Mouse (Mus musculus): ENCODE measurements around the gene Slamf1.

Gene Slamf1

GRCm38 (mm10) chr1:171849454-171849853, 82.5 kb downstream of the Slamf1 start:
- TF ChIP-seq POU5F1 (IDR thresholded peaks at IDR 0.05; ENCODE audit: borderline replicate concordance, low read length) (no peak), CTCF (conservative IDR thresholded peaks at IDR 0.05; ENCODE audit: low read length) (no peak), NANOG (IDR thresholded peaks at IDR 0.05; ENCODE audit: borderline replicate concordance, low read length) (no peak)
- no peaks in the 10 kb centered on the region for H3K36me3 ChIP-seq (ENCODE audit: insufficient read depth, low read length)
- H3K9me3 ChIP-seq (ENCODE audit: low read length) = peaks cover 23% of the 10 kb centered on the region
- no peaks in the 10 kb centered on the region for H3K4me1 ChIP-seq (replicated peaks; ENCODE audit: low read depth, low read length)
- no peaks in the 10 kb centered on the region for H3K27me3 ChIP-seq (ENCODE audit: insufficient read depth, low read length)
- H3K4me3 ChIP-seq (replicated peaks; ENCODE audit: low read length) = no peak overlapping the region
